Mouse (Mus musculus): Measurements from ENCODE around the gene Mrpl23. TPM values are rescaled to one million over a fixed set of nuclear protein-coding genes. Genes with fewer than 3 reads are reported as not detected.

The Mrpl23 gene
- 14.5 TPM for total RNA-seq (2023)

DNA sequence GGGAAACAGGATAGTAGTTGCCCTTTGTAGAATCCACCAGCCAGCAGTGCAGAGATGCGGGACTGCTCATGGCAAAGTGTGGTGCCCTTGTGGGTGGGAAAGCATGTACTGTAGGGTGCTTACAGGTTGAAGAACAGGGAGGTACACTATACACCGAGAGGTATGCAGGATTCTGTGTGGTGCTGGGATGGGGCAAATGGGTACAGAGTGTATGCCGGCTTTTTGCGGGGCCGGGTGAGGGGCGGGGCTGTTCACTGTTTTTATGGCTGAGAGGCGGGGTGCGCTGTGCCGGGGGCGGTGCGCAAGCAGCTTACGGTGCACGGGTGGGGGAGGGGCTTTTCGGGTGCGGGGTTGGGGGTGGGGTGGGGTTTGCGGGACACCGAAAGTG is at the start of gene Mrpl23:
Gene Mrpl23 (plus strand): TSS at position 16 of the 388 bp plus-strand sequence.

DNA sequence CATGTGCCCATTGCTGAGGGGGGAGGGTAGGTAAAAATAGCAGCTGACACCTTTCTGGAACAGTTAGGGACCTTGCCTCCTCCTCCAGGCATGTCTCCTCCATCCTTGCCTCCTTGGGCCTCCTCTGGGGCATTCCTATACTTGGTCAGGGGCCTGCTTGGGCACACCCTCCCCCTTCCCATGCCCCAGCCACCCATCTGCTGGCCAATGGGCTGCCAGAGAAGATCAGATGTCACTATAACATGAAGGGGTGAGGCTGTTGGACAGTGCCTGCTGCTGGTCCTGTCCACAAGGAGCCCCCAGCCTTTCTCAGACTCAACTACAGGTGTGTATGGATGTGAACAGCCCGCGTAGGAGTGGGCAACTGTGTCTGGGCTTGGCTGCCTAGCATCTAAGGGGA is 33.9 kb upstream of the Mrpl23 start, which contains the start of gene Tnnt3:
Gene Tnnt3 (plus strand): TSS at position 262 of the 400 bp plus-strand sequence.

Other genes starting within 250 kb of the Mrpl23 start
- gene Krtap5-1, start 235.6 kb upstream of the Mrpl23 start, total RNA-seq (2023): not detected
- not detected for gene Krtap5-4, start 229.1 kb upstream of the Mrpl23 start, total RNA-seq (2023)
- 14.5 TPM for gene Ifitm10, start 158.9 kb upstream of the Mrpl23 start, total RNA-seq (2023)
- 3.6 TPM for gene Gm49369, start 150.0 kb upstream of the Mrpl23 start, total RNA-seq (2023)
- 213 TPM for gene Ctsd, start 144.6 kb upstream of the Mrpl23 start, total RNA-seq (2023)
- gene Syt8, start 97.8 kb upstream of the Mrpl23 start, total RNA-seq (2023): not detected
- gene Tnni2, start 90.9 kb upstream of the Mrpl23 start, total RNA-seq (2023): not detected
- 696 TPM for gene Lsp1, start 71.9 kb upstream of the Mrpl23 start, total RNA-seq (2023)
- 46.5 TPM for gene Tnnt3, start 33.9 kb upstream of the Mrpl23 start, total RNA-seq (2023)
- not detected for gene Igf2, start 134.1 kb downstream of the Mrpl23 start, total RNA-seq (2023)
- not detected for gene Gm49394, start 137.3 kb downstream of the Mrpl23 start, total RNA-seq (2023)
- gene Ins2, start 210.7 kb downstream of the Mrpl23 start, total RNA-seq (2023): not detected

All from CD8-positive naive resting alpha-beta T cell, adult 57 days (primary cell).